Mouse (Mus musculus) kidney, embryonic 16.5 days (tissue): ENCODE data around the gene Cuta. TPM values are rescaled to one million over a fixed set of nuclear protein-coding genes. Genes with fewer than 3 reads are reported as not detected.
A peak's percentile ranks its signal among the peaks of the same experiment; 100 is the strongest.

Experiments used
- ATAC-seq: fragments of 200-750 bp; cut with Nextera tagmentation; 2 replicates; pipeline ENCODE4 v1.8.0; 2017; ENCODE audit warnings: moderate TSS enrichment; ENCODE audit not compliant: low FRiP score, low TSS enrichment
- H3K27ac ChIP-seq: fragments of 300-500 bp; sonication (generic); 2 replicates; pipeline ENCODE4 v1.5.1; 2014; ENCODE audit warnings: low read length
- H3K27me3 ChIP-seq: fragments of 300-500 bp; sonication (generic); 2 replicates; pipeline ENCODE4 v1.6.1; 2014; ENCODE audit warnings: low read length, control low read depth, mixed read lengths; ENCODE audit not compliant: insufficient read depth
- H3K36me3 ChIP-seq: fragments of 300-500 bp; sonication (generic); 2 replicates; pipeline ENCODE4 v1.6.1; 2014; ENCODE audit warnings: low read length, control low read depth, mixed read lengths; ENCODE audit not compliant: insufficient read depth
- H3K4me1 ChIP-seq: fragments of 300-500 bp; sonication (generic); 2 replicates; pipeline ENCODE4 v1.6.1; 2014; ENCODE audit warnings: low read length, control low read depth, mixed read lengths; ENCODE audit not compliant: insufficient read depth
- H3K4me2 ChIP-seq: fragments of 300-500 bp; sonication (generic); replicated peaks from 2 replicates; pipeline ENCODE4 v1.6.1; 2014; ENCODE audit warnings: low read depth, low read length
- H3K4me3 ChIP-seq: fragments of 300-500 bp; sonication (generic); 2 replicates; pipeline ENCODE4 v1.5.1; 2014; ENCODE audit warnings: mild to moderate bottlenecking, low read length
- H3K9ac ChIP-seq: fragments of 300-500 bp; sonication (generic); replicated peaks from 2 replicates; pipeline ENCODE4 v1.6.1; 2014; ENCODE audit warnings: low read length
- H3K9me3 ChIP-seq: fragments of 300-500 bp; sonication (generic); 2 replicates; pipeline ENCODE4 v1.6.1; 2016; ENCODE audit warnings: low read length, control low read depth
- WGBS: fragments of 180-500 bp; shearing (Covaris S2); extraction: QIAGEN DNeasy Blood & Tissue Kit; methylation state at CpG from one replicate; pipeline ENCODE4 v1.1.7; 2014; 5-methylcytosine and 5-hydroxymethylcytosine counted together
- polyA plus RNA-seq: library from polyadenylated mRNA; unstranded; fragments of >200 nt; fragmentation: Nextera tagmentation; extraction: Ambion mirVana; gene quantifications from 2 replicates; pipeline ENCODE4 v1.2.1, GENCODE M21; 2015

Cuta gene
- polyA plus RNA-seq, 1 experiment from 2014 or later, result 187 TPM

DNA sequence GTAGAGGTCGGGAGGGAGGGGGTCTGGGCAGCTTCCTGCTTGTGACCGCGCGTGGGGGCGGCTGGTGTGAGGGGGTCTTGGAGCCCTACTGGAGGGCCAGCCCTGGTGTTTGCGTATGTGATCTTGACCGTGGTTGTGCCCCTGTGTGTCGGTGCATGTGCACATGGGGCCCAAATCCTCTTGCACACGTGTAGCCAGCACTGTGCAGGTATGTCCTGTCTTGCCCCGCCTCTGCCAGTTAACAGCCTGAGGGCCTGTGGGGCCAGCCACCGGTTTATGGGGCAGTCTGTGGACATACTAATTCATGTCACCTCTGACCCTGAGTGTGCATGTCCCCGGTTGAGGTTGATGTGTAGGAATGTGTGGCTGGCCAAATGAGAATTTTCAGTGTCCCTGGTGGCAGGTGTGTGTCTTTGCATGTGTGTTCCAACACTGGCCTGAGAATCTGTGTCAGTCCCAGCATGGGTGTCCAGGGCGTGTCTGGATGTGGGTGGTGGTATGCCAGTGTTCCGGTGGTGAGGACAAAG, 9.7 kb upstream of the Cuta start:
- Histone ChIP-seq H3K9ac (peak overlapping the region; percentile 84), H3K4me3 (peak overlapping the region; percentile 65), H3K36me3 (no peaks in the 10 kb centered on the region), H3K4me2 (peak overlapping the region; percentile 100), H3K4me1 (peaks cover 77% of the 10 kb centered on the region), H3K27me3 (no peaks in the 10 kb centered on the region), H3K9me3 (no peaks in the 10 kb centered on the region), H3K27ac (peak overlapping the region; percentile 68)
- 7% methylated on average over 13 of the region's 14 CpGs for WGBS
- ATAC-seq, result peak; percentile 10; the same call in 1 of the 2 replicates

- H3K27me3 ChIP-seq, result no peaks in the 10 kb centered on the region
- H3K9ac ChIP-seq, result peak overlapping the region; percentile 84
- H3K4me1 ChIP-seq, result peaks cover 71% of the 10 kb centered on the region
- no peak for ATAC-seq
- peak overlapping the region; percentile 68 for H3K27ac ChIP-seq
- H3K4me2 ChIP-seq, result peak overlapping the region; percentile 100
- H3K36me3 ChIP-seq, result no peaks in the 10 kb centered on the region
- H3K4me3 ChIP-seq, result peak overlapping the region; percentile 65
- WGBS, result 2% methylated on average over 28 of the region's 87 CpGs
- no peaks in the 10 kb centered on the region for H3K9me3 ChIP-seq
These were observed 9.1 kb upstream of the Cuta start for GRCm38 (mm10) chr17:26948316-26949050.

- Histone ChIP-seq H3K9ac (peak overlapping the region; percentile 80), H3K27me3 (no peaks in the 10 kb centered on the region), H3K27ac (peak overlapping the region; percentile 82; the same call in 1 of the 2 replicates), H3K36me3 (no peaks in the 10 kb centered on the region), H3K9me3 (no peaks in the 10 kb centered on the region), H3K4me3 (no peak overlapping the region), H3K4me1 (peaks cover 62% of the 10 kb centered on the region), H3K4me2 (peak overlapping the region; percentile 88)
- ATAC-seq, result no peak
- WGBS, result 56% methylated on average over 12 of the region's 12 CpGs
These were observed 8.1 kb upstream of the Cuta start for GRCm38 (mm10) chr17:26947231-26948100.

GRCm38 (mm10) chr17:26946567-26946966, 7.2 kb upstream of the Cuta start:
- 2% methylated on average over 35 of the region's 37 CpGs for WGBS
- H3K4me1 ChIP-seq, result peaks cover 59% of the 10 kb centered on the region
- ATAC-seq, result peak; percentile 36

GRCm38 (mm10) chr17:26945824-26946495, 6.6 kb upstream of the Cuta start:
- WGBS, result 29% methylated on average over 13 of the region's 13 CpGs
- H3K9ac ChIP-seq, result peak overlapping the region; percentile 80
- ATAC-seq, result no peak
- H3K4me1 ChIP-seq, result peaks cover 54% of the 10 kb centered on the region
- peak overlapping the region; percentile 82 for H3K27ac ChIP-seq
- H3K36me3 ChIP-seq, result no peaks in the 10 kb centered on the region
- H3K27me3 ChIP-seq, result no peaks in the 10 kb centered on the region
- peak overlapping the region; percentile 55 for H3K4me3 ChIP-seq
- no peaks in the 10 kb centered on the region for H3K9me3 ChIP-seq
- peak overlapping the region; percentile 88 for H3K4me2 ChIP-seq

More at GRCm38 (mm10) chr17:26946567-26946966, 7.2 kb upstream of the Cuta start:
- Histone ChIP-seq H3K4me3 (peak overlapping the region; percentile 55), H3K27me3 (no peaks in the 10 kb centered on the region), H3K36me3 (no peaks in the 10 kb centered on the region), H3K4me2 (peak overlapping the region; percentile 88), H3K27ac (peak overlapping the region; percentile 82), H3K9me3 (no peaks in the 10 kb centered on the region), H3K9ac (peak overlapping the region; percentile 80)

DNA sequence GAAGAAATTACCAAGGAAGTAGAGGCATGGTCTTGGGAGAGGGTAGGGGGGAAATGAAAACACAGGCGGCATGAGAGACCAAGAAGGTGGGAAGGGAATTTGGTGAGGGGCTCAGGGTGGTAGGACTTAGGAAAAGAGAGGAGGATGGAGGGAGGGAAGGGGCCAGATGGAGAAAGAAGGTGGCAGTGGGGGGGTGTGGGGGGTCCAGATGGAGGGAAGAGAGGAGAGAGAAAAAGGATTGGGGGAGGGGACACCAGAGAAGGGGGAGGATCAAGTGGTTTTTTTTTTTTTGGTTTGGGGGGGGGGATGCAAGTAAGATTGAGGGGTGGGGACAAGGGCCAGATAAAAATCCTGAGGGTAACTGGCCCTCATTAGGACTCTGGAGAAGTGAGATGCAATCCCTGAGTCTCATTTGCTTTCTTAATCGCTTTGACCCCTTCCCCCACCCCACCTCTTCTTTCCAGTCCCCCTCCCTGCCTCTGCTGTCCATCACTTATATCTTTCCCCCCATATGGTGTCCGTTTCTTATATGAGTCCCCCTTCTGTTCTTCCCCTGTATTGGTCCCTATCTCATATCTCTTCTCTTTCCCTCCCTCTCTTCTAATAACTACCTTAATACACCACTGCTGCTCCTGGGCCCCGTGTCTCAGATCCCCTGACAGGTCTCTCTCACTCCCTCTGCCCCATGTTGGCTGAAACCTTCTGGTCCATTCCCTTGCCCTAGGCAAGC, 2.6 kb upstream of the Cuta start:
- Histone ChIP-seq H3K4me1 (peaks cover 53% of the 10 kb centered on the region), H3K27ac (peak overlapping the region; percentile 43; the same call in 1 of the 2 replicates), H3K4me3 (peak overlapping the region; percentile 49), H3K27me3 (no peaks in the 10 kb centered on the region), H3K9ac (peak overlapping the region; percentile 77), H3K4me2 (peak overlapping the region; percentile 87), H3K36me3 (0 out of 2 replicates have a peak, but pooled peaks cover 5% of the 10 kb centered on the region), H3K9me3 (no peaks in the 10 kb centered on the region)
- 8% methylated on average over 4 of the region's 4 CpGs for WGBS
- no peak for ATAC-seq

GRCm38 (mm10) chr17:26941031-26941789, 1.8 kb upstream of the Cuta start, which contains the start of gene Syngap1:
TSS of gene Syngap1 (plus strand) at chr17:26941253.
- Histone ChIP-seq H3K4me3 (peak within 1 kb of the TSS; percentile 69), H3K9ac (peak within 1 kb of the TSS; percentile 77), H3K27ac (peak within 1 kb of the TSS; percentile 96), H3K4me1 (peaks cover 45% of the 10 kb centered on the region), H3K4me2 (peak within 1 kb of the TSS; percentile 97), H3K36me3 (0 out of 2 replicates have a peak, but pooled peaks cover 5% of the 10 kb centered on the region), H3K27me3 (no peaks in the 10 kb centered on the region), H3K9me3 (no peaks in the 10 kb centered on the region)
- no peak for ATAC-seq
- WGBS, result 2% methylated on average over 17 of the region's 24 CpGs

DNA sequence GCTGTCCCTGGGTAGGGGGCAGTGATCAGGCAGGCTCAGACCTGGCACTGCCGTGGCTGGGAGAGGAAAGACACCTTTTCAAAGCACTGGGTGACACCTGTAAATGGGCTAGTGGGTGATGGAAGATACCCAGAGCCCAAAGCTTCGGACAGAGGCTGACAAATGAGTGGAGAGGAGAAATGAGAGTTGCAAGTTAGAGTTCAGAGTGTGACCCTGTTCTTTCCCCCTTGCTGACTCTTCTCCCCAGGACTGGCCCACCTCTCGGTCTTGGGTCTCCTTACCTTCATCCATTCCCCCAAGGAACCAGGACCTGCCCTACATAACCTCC, 568 bp upstream of the Cuta start:
- 0% methylated on average over 3 of the region's 3 CpGs for WGBS
- H3K27me3 ChIP-seq, result no peaks in the 10 kb centered on the region
- no peak; the same call in 1 of the 2 replicates for ATAC-seq
- peak overlapping the region; percentile 75 for H3K9ac ChIP-seq
- no peaks in the 10 kb centered on the region for H3K9me3 ChIP-seq
- peak overlapping the region; percentile 97 for H3K4me2 ChIP-seq
- H3K4me3 ChIP-seq, result peak overlapping the region; percentile 69
- H3K27ac ChIP-seq, result peak overlapping the region; percentile 96
- H3K36me3 ChIP-seq, result peaks cover 15% of the 10 kb centered on the region; the same call in 1 of the 2 replicates
- peaks cover 36% of the 10 kb centered on the region for H3K4me1 ChIP-seq
